Mouse (Mus musculus) limb, embryonic 10.5 days (tissue): ENCODE data around the gene Aes. TPM values are rescaled to one million over a fixed set of nuclear protein-coding genes. Genes with fewer than 3 reads are reported as not detected.

Experiments
- DNase-seq: peaks from one replicate; pipeline ENCODE4 v3.0.0-alpha.2; 2017; ENCODE audit warnings: low spot score
- H3K27ac ChIP-seq: fragments of 300-500 bp; sonication (generic); 2 replicates; pipeline ENCODE4 v1.5.1; 2016; ENCODE audit warnings: mild to moderate bottlenecking
- H3K27me3 ChIP-seq: fragments of 300-500 bp; sonication (generic); 2 replicates; pipeline ENCODE4 v1.6.1; 2016; ENCODE audit warnings: low read depth, mild to moderate bottlenecking; ENCODE audit not compliant: poor library complexity, severe bottlenecking
- H3K36me3 ChIP-seq: fragments of 300-500 bp; sonication (generic); 2 replicates; pipeline ENCODE4 v1.6.1; 2016; ENCODE audit warnings: mild to moderate bottlenecking, moderate library complexity
- H3K4me1 ChIP-seq: fragments of 300-500 bp; sonication (generic); 2 replicates; pipeline ENCODE4 v1.6.1; 2016
- H3K4me3 ChIP-seq: fragments of 300-500 bp; sonication (generic); 2 replicates; pipeline ENCODE4 v1.5.1; 2016; ENCODE audit warnings: mild to moderate bottlenecking, moderate library complexity
- H3K9me3 ChIP-seq: fragments of 300-500 bp; sonication (generic); replicated peaks from 2 replicates; pipeline ENCODE4 v1.6.1; 2016; ENCODE audit warnings: mild to moderate bottlenecking
- WGBS: fragments of 180-500 bp; shearing (Covaris S2); methylation state at CpG from one replicate; pipeline ENCODE4 v1.1.7; 2016; 5-methylcytosine and 5-hydroxymethylcytosine counted together
- polyA plus RNA-seq: library from polyadenylated mRNA; unstranded; fragments of >200 nt; fragmentation: Nextera tagmentation; extraction: Ambion mirVana; gene quantifications from 2 replicates; pipeline ENCODE4 v1.2.1, GENCODE M21; 2016

The Aes gene
- polyA plus RNA-seq, 1 experiment from 2014 or later, result 432 TPM

- H3K4me3 ChIP-seq, result peak overlapping the region; percentile 49
- peak; percentile 80 for DNase-seq
- 7% methylated on average over 10 of the region's 10 CpGs for WGBS
- peaks cover 94% of the 10 kb centered on the region for H3K4me1 ChIP-seq
- peak overlapping the region; percentile 85 for H3K27ac ChIP-seq
- H3K9me3 ChIP-seq, result no peaks in the 10 kb centered on the region
- H3K27me3 ChIP-seq, result peaks cover 40% of the 10 kb centered on the region
- peaks cover 61% of the 10 kb centered on the region for H3K36me3 ChIP-seq
Measured at GRCm38 (mm10) chr10:81564734-81565133, 5.4 kb downstream of the Aes start.

DNA sequence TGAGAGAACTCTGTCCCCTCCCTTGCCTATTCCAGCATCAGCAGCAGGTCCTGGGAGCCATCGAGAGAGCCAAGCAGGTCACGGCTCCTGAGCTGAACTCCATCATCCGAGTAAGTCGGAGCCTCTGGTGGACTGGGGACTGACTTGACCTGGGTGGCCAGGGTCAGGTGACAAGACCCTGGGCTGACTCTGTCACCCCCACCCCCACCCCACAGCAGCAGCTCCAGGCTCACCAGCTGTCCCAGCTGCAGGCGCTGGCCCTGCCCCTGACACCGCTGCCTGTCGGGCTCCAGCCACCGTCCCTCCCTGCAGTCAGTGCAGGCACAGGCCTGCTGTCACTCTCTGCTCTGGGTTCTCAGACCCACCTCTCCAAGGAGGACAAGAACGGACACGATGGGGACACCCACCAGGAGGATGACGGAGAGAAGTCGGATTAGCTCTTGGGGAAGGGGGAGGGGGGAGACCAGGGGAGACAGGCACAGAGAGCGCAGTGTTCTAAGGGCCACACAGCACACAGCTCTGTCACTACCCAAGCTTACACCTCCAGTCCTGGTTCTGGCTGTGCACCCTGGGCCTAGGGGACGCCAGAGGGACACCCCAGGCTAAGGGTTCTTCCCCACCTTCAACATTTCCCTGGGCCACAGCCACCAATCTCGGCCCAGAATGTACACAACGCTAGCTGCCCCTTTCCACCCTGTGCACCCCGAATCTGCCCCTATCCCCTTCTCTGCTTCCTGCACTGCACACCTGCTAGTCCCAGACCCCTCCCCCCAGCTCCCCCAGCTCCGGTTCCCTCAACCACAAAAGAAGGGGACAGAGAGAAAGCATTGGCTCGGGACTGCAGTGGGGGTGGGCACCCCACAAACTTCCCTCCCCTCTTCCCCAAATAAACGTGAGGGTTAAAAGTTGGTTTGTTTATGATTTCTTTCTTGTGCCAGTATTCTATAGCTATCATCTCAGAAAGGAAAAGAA, 6.3 kb downstream of the Aes start:
- 26% methylated on average over 20 of the region's 20 CpGs for WGBS
- Histone ChIP-seq H3K9me3 (no peaks in the 10 kb centered on the region), H3K27me3 (peaks cover 34% of the 10 kb centered on the region), H3K36me3 (peaks cover 61% of the 10 kb centered on the region), H3K27ac (peak overlapping the region; percentile 85), H3K4me1 (peaks cover 94% of the 10 kb centered on the region), H3K4me3 (peak overlapping the region; percentile 49)
- no peak for DNase-seq

DNA sequence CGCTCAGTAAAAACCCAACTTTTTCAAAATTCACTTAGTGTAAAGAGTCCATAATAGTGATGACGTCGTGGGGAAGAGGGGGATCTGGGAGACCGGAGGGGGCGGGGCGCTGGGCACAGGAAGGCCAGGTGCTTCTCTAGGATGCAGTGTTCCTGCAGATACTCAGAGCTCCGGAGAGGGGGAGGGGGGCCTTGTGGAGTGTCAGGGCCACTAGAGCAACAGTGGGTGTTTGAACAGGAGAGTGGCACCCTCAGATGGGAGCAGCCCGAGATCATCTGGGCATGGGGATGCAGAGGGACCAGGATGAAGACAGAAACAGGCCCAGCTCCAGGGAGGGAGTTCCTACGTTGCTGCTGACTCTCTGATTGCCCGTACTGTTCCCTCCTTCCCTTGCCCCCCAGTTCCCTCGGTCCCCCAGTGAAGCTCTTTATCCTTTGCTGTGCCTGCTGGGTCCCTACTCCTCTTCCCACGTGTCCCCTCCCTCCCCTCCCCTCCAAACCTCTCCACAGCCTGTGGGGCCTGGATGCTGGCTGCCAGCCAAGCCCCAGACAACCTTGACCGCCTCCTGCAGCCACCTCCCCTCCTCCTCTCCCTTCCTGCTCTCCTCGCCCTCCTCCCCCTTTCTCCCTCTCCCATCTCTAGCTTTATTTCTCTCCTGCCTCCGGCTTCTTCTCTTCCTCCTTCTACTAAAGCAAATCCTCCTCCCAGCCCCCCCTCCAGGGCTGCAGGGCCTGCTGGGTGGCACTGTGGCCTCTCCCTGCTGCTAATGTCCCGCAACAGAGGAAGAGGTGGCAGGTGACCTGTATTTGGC, 9.3 kb downstream of the Aes start:
- Histone ChIP-seq H3K27ac (peak overlapping the region; percentile 87), H3K4me3 (peak overlapping the region; percentile 27), H3K4me1 (peaks cover 90% of the 10 kb centered on the region), H3K36me3 (peaks cover 39% of the 10 kb centered on the region), H3K27me3 (peaks cover 51% of the 10 kb centered on the region), H3K9me3 (no peaks in the 10 kb centered on the region)
- 12% methylated on average over 16 of the region's 16 CpGs for WGBS
- peak; percentile 77 for DNase-seq

DNA sequence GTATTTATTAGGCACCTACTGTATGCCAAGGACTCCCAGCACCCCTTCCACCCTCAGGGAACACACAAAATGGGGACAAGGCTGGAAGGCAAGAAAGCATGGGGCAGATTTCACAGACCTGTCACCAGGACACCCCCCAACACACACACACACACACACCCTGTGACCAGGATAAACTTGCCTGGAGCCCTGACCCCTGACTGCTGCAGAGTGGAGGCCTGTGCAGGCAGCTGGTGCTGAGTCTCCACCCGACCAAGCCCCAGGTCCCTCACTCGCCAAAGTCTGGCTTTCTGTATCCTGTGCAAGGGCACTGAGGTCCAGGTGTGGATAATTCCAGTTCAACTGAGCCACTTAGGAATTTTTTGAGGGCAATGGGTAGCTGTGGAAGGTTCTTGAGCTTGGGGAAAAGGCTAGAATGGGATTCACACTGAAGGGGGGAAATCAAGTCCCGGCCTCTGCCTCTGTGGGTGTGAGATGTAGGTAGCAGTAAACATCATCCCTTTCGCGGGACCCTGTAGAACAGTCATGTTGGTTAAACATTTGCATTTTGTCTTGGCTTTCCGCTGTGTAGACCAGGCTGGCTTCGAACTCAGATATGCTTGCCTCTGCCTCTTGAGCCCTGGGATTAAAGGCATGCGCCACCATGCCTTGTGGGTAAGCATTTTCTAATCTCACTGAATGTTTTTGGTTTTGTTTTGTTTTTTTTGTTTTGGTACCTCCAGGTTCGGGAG, 10.4 kb downstream of the Aes start:
- Histone ChIP-seq H3K4me1 (peaks cover 90% of the 10 kb centered on the region), H3K27me3 (peaks cover 61% of the 10 kb centered on the region), H3K9me3 (no peaks in the 10 kb centered on the region), H3K27ac (peak overlapping the region; percentile 87), H3K36me3 (peaks cover 30% of the 10 kb centered on the region), H3K4me3 (peak overlapping the region; percentile 27; the same call in 1 of the 2 replicates)
- no peak for DNase-seq
- 40% methylated on average over 9 of the region's 9 CpGs for WGBS

GRCm38 (mm10) chr10:81570238-81570800, 11.0 kb downstream of the Aes start:
- Histone ChIP-seq H3K36me3 (peaks cover 23% of the 10 kb centered on the region), H3K9me3 (no peaks in the 10 kb centered on the region), H3K4me1 (peaks cover 90% of the 10 kb centered on the region), H3K4me3 (peak overlapping the region; percentile 50), H3K27ac (peak overlapping the region; percentile 87), H3K27me3 (peaks cover 61% of the 10 kb centered on the region)
- peak; percentile 53 for DNase-seq
- 0% methylated on average over 9 of the region's 11 CpGs for WGBS

DNA sequence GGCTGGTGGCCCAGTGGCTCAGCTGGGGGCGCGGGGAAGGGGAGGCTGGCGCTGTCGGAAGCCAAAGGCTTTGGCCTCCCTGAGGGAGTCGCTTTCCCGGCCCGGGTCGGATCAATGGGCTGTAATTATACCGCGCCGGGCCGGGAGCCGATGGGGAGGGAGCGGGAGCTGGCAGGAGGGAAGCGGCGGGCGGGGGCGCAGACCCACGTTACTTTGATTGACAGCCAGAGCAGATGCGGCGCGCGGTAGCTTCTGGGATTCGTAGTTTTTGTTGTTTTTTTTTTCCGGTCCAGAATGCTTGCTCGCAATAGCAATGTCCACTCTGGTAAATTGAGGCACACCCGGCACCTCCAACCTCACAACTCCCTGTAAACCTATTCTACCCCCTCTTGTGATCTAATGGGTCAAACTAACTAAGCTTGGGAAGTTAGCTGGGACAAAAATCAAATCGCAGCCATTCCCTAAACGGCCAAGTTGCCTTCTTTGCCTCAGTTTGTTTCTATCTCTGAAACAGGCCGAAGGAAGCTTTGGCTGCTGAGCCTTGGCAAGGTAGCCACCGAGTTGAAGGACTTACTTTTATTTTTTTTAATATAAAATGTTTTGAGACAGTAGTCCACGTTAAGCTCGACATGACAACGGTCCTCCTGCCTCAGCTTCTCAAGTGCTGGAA, 11.7 kb downstream of the Aes start:
- Histone ChIP-seq H3K27me3 (peaks cover 61% of the 10 kb centered on the region), H3K4me1 (peaks cover 90% of the 10 kb centered on the region), H3K36me3 (peaks cover 17% of the 10 kb centered on the region), H3K27ac (peak overlapping the region; percentile 87), H3K4me3 (peak overlapping the region; percentile 50), H3K9me3 (no peaks in the 10 kb centered on the region)
- peak; percentile 99 for DNase-seq
- WGBS, result under 1% methylated on average over 33 of the region's 34 CpGs

GRCm38 (mm10) chr10:81571501-81571876, 12.2 kb downstream of the Aes start:
- Histone ChIP-seq H3K27me3 (peaks cover 61% of the 10 kb centered on the region), H3K27ac (peak overlapping the region; percentile 87), H3K4me1 (peaks cover 90% of the 10 kb centered on the region), H3K4me3 (peak overlapping the region; percentile 50), H3K36me3 (peaks cover 11% of the 10 kb centered on the region), H3K9me3 (no peaks in the 10 kb centered on the region)
- WGBS, result under 1% methylated on average over 18 of the region's 18 CpGs
- peak; percentile 92 for DNase-seq

DNA sequence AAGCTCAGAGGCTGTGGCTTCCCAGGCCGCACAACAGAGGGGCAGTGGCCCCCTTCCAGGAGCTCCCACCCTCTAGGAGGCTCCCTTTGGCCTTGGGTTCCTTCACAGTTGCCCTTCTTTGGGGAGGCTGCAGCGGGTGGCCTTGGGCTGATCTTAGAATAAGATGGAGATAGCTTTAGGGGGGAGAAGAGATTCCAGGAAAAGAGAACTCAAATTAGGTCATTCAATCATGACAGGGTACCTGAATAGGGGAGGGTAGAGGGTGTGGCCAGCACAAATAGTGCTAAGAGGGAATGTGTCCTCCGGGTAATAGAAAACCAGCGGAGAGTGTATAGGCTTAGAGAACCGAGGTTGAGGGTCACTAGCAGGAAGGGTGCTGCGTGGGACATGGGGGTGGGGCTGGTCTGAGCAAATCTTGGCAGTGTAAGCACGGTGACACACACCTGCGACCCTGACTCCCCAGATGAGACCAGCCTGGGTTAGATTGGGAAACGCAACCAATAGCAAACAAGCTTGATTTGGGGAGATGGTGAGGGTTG, 12.9 kb downstream of the Aes start:
- WGBS, result 3% methylated on average over 9 of the region's 9 CpGs
- peaks cover 61% of the 10 kb centered on the region for H3K27me3 ChIP-seq

GRCm38 (mm10) chr10:81572975-81573374, 13.7 kb downstream of the Aes start:
- peak overlapping the region; percentile 50 for H3K4me3 ChIP-seq
- 5% methylated on average over 9 of the region's 9 CpGs for WGBS
- peaks cover 61% of the 10 kb centered on the region for H3K27me3 ChIP-seq

More for the DNA sequence above, 12.9 kb downstream of the Aes start:
- Histone ChIP-seq H3K9me3 (no peaks in the 10 kb centered on the region), H3K27ac (peak overlapping the region; percentile 87), H3K4me1 (peaks cover 89% of the 10 kb centered on the region), H3K4me3 (peak overlapping the region; percentile 50), H3K36me3 (peaks cover 8% of the 10 kb centered on the region)
- peak; percentile 52 for DNase-seq

GRCm38 (mm10) chr10:81574081-81575056, 15.1 kb downstream of the Aes start, which contains the start of gene Tle2:
Tle2 (plus strand) TSS chr10:81574561.
- Histone ChIP-seq H3K27ac (peak within 1 kb of the TSS; percentile 88), H3K36me3 (peaks cover 13% of the 10 kb centered on the region; the same call in 1 of the 2 replicates), H3K9me3 (no peaks in the 10 kb centered on the region), H3K4me1 (peaks cover 71% of the 10 kb centered on the region), H3K4me3 (peak within 1 kb of the TSS; percentile 61), H3K27me3 (peaks cover 73% of the 10 kb centered on the region)
- DNase-seq, result no peak
- 14% methylated on average over 10 of the region's 10 CpGs for WGBS

More at GRCm38 (mm10) chr10:81572975-81573374, 13.7 kb downstream of the Aes start:
- Histone ChIP-seq H3K27ac (peak overlapping the region; percentile 87), H3K9me3 (no peaks in the 10 kb centered on the region), H3K36me3 (peaks cover 11% of the 10 kb centered on the region; the same call in 1 of the 2 replicates), H3K4me1 (peaks cover 85% of the 10 kb centered on the region)
- no peak for DNase-seq
